Mouse (Mus musculus): ENCODE results near the gene Ippk. TPM values are rescaled to one million over a fixed set of nuclear protein-coding genes. Genes with fewer than 3 reads are reported as not detected.

Ippk gene
- polyA plus RNA-seq, 1 experiment from 2014 or later, result 5.9 TPM

DNA sequence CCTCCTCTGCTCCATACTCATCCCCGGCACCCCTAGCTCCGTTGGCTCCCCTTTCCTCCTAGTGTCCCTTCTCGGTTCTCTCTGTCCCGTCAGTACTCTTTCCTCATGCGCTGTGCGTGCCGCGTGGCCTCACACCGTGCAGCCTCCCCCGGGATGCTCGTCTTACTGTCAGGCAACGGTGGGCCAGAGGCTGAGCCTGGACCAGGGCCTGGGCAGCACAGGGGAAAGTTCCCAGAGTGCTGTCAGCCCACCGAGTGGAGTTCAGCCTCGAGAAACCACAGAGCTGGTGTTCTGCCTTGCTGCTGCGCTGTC, 513 bp downstream of the Ippk start:
- Histone ChIP-seq H3K27ac (ENCODE audit: low read depth) (peak overlapping the region; percentile 86), H3K9ac (replicated peaks) (peak overlapping the region; percentile 74), H3K4me3 (ENCODE audit: low read depth, low read length) (peak overlapping the region; percentile 89), H3K27me3 (ENCODE audit: insufficient read depth, low read length) (no peaks in the 10 kb centered on the region), H3K9me3 (ENCODE audit: low read length) (no peaks in the 10 kb centered on the region), H3K4me1 (ENCODE audit: insufficient read depth) (peaks cover 43% of the 10 kb centered on the region), H3K4me2 (ENCODE audit: low read depth, low read length) (peak overlapping the region; percentile 98), H3K36me3 (replicated peaks; ENCODE audit: insufficient read depth, low read length) (no peaks in the 10 kb centered on the region)
- DNase-seq (no peak), ATAC-seq (peak; percentile 45)
- TF ChIP-seq EP300 (IDR thresholded peaks at IDR 0.05; ENCODE audit: low read depth), result no peak
- TF ChIP-seq CTCF (IDR thresholded peaks at IDR 0.05; ENCODE audit: low read depth), result no peak
- under 1% methylated on average over 15 of the region's 15 CpGs for WGBS (ENCODE audit: insufficient replicate concordance)

DNA sequence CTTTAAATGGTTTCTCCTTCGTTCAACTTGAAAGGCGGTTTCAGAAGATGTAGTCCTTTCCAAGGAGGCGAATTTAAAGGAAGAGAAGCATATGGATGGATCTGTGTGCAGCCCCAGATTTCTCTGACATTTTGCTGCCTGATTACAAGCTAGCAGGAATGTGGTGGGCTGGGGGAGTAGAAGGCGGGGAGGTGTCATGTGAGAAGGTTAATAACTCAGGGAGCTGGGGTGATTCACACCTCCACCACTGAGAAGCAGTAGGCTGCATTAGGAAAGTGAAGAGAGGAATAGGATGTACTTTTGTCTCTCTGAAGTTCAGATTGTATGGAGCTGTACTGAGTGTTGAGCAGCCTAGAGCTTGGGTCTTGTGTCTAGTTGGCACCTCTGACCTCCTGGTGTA, 910 bp downstream of the Ippk start:
- ATAC-seq (no peak), DNase-seq (no peak)
- H3K4me2 ChIP-seq (ENCODE audit: low read depth, low read length), result peak overlapping the region; percentile 98
- no peaks in the 10 kb centered on the region for H3K27me3 ChIP-seq (ENCODE audit: insufficient read depth, low read length)
- no peaks in the 10 kb centered on the region for H3K36me3 ChIP-seq (replicated peaks; ENCODE audit: insufficient read depth, low read length)
- peaks cover 43% of the 10 kb centered on the region for H3K4me1 ChIP-seq (ENCODE audit: insufficient read depth)
- no peaks in the 10 kb centered on the region for H3K9me3 ChIP-seq (ENCODE audit: low read length)
- 25% methylated on average over 4 of the region's 4 CpGs for WGBS (ENCODE audit: insufficient replicate concordance)
- no peak overlapping the region for H3K27ac ChIP-seq (ENCODE audit: low read depth)
- H3K9ac ChIP-seq (replicated peaks), result peak overlapping the region; percentile 74
- H3K4me3 ChIP-seq (ENCODE audit: low read depth, low read length), result peak overlapping the region; percentile 89
- TF ChIP-seq CTCF (IDR thresholded peaks at IDR 0.05; ENCODE audit: low read depth), result no peak
- no peak for TF ChIP-seq EP300 (IDR thresholded peaks at IDR 0.05; ENCODE audit: low read depth)

DNA sequence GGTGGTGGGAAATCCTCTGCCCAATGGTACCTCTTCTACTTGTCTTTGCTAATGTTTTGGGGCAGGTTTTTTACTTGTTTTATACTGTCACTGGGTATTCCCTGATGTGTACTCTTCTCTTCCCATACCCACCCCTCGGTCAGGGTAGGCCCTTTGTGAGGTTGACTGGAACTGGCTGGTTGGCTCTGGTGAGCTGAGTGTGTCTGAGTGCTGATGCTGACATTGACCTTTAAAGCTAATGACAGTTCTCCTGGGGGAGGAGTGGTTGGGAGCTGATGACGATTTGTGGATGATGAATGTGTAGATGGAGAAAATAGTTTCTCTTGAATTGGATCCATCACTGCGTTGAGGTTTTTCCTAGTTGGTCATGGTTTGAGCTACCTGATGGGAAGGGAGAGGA, 5.7 kb downstream of the Ippk start:
- TF ChIP-seq CTCF (IDR thresholded peaks at IDR 0.05; ENCODE audit: low read depth) (no peak), EP300 (IDR thresholded peaks at IDR 0.05; ENCODE audit: low read depth) (no peak)
- ATAC-seq (no peak), DNase-seq (no peak)
- H3K4me3 ChIP-seq (ENCODE audit: low read depth, low read length), result no peak overlapping the region
- H3K9me3 ChIP-seq (ENCODE audit: low read length), result no peaks in the 10 kb centered on the region
- H3K27me3 ChIP-seq (ENCODE audit: insufficient read depth, low read length), result no peaks in the 10 kb centered on the region
- H3K36me3 ChIP-seq (replicated peaks; ENCODE audit: insufficient read depth, low read length), result no peaks in the 10 kb centered on the region
- H3K27ac ChIP-seq (ENCODE audit: low read depth), result no peak overlapping the region
- 75% methylated on average over 3 of the region's 3 CpGs for WGBS (ENCODE audit: insufficient replicate concordance)
- H3K9ac ChIP-seq (replicated peaks), result no peak overlapping the region
- peaks cover 33% of the 10 kb centered on the region for H3K4me1 ChIP-seq (ENCODE audit: insufficient read depth)
- no peak overlapping the region for H3K4me2 ChIP-seq (ENCODE audit: low read depth, low read length)

DNA sequence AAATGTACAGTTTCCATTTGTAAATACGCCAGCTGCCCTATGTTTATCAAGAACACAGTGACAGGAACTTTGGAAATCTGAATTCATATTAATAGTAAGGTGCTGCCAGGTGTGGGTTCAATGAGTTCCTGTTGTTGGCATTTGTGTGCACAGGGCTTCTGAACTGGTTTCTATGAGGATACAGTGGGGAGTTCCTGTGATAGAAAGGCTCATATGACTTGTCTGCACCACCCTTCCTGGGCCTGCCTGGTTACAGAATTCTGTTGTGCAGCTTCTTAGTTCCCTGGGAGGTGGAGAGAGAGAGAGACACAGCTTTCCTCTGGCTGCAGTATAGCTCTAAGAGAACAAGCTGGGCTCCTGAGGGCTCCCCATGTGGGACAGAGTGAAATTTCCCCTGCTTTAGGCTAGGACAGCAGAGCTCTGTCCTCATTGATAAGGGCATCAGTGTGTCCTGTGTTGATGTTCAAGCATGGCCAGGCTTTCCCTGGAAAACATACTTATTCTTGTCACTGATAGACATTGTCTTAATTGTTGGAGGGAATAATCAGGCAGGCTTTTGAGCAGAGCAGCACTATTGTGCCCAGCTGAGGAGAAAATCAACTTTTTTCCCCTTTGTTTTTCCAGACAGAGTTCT, 7.1 kb downstream of the Ippk start:
- H3K27ac ChIP-seq (ENCODE audit: low read depth), result no peak overlapping the region
- no peak for TF ChIP-seq CTCF (IDR thresholded peaks at IDR 0.05; ENCODE audit: low read depth)
- no peak for TF ChIP-seq EP300 (IDR thresholded peaks at IDR 0.05; ENCODE audit: low read depth)
- H3K4me1 ChIP-seq (ENCODE audit: insufficient read depth), result peaks cover 19% of the 10 kb centered on the region
- no peak for ATAC-seq
- H3K27me3 ChIP-seq (ENCODE audit: insufficient read depth, low read length), result no peaks in the 10 kb centered on the region
- no peak overlapping the region for H3K4me3 ChIP-seq (ENCODE audit: low read depth, low read length)
- no peak overlapping the region for H3K4me2 ChIP-seq (ENCODE audit: low read depth, low read length)
- DNase-seq, result no peak
- H3K9me3 ChIP-seq (ENCODE audit: low read length), result no peaks in the 10 kb centered on the region
- H3K9ac ChIP-seq (replicated peaks), result no peak overlapping the region
- 78% methylated on average over 1 of the region's 1 CpGs for WGBS (ENCODE audit: insufficient replicate concordance)
- 0 out of 2 replicates have a peak, but pooled peaks cover 7% of the 10 kb centered on the region for H3K36me3 ChIP-seq (replicated peaks; ENCODE audit: insufficient read depth, low read length)

DNA sequence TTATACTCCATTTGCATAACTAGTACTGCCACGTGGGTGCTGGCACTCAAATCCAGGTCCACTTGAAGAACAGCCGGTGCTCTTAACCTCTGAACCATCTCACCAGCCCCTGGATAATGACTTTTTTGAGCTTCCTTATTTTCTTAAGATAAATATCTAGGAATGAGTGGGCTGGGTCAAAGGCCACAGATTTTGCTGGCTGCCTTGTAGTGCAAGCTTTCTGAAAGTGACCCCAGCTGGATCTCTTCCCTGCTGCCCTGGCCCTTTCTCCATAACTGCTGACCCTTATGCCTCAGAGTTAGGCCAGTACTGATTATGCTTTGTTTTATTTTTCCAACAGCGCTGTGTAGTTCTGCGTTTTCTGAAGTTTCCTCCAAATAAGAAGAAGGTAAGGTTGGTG, 9.5 kb downstream of the Ippk start:
- ATAC-seq, result no peak
- H3K27ac ChIP-seq (ENCODE audit: low read depth), result no peak overlapping the region
- TF ChIP-seq CTCF (IDR thresholded peaks at IDR 0.05; ENCODE audit: low read depth) (no peak), EP300 (IDR thresholded peaks at IDR 0.05; ENCODE audit: low read depth) (no peak)

DNA sequence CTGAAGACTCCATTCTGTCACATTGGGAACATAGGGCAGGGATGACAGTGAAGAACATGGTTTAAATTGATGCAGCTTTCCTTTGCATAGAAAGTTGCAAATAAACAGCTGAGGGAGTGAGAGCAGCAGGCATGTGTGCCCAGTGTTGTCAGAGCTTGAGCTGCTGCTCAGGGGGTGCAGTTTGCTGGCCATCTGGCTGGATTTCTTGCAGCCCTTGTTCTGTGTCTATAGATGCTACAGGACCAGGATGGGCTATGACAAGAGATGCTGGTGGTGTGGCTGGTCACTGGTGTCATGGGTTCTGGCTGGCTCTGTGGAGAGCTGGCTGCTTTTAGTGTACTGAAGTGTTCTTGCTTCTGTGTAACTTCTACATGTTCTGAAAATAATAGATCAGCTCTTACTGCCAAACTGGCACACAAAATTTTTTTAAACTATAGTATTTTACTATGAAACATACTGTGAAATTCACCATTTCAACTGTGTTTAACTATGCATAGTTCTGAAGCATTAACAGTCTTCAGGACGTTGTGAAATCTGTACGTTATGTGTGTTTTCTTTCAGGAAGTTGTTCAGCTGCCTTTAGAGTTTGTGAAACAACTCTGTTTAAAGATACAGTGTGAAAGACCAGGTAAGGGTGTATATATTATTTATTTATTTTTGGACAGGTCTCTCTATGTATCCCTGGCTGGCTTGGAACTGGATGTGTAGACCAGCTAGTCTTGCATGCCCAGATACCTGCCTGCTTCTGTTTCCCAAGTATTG, 12.4 kb downstream of the Ippk start:
- H3K4me3 ChIP-seq (ENCODE audit: low read depth, low read length), result no peak overlapping the region
- H3K36me3 ChIP-seq (replicated peaks; ENCODE audit: insufficient read depth, low read length), result peaks cover 26% of the 10 kb centered on the region
- no peaks in the 10 kb centered on the region; the same call in 1 of the 2 replicates for H3K4me1 ChIP-seq (ENCODE audit: insufficient read depth)
- no peak overlapping the region for H3K4me2 ChIP-seq (ENCODE audit: low read depth, low read length)
- no peaks in the 10 kb centered on the region for H3K27me3 ChIP-seq (ENCODE audit: insufficient read depth, low read length)
- TF ChIP-seq EP300 (IDR thresholded peaks at IDR 0.05; ENCODE audit: low read depth), result no peak
- TF ChIP-seq CTCF (IDR thresholded peaks at IDR 0.05; ENCODE audit: low read depth), result no peak
- H3K9me3 ChIP-seq (ENCODE audit: low read length), result no peaks in the 10 kb centered on the region
- DNase-seq (no peak), ATAC-seq (no peak)
- H3K9ac ChIP-seq (replicated peaks), result no peak overlapping the region
- H3K27ac ChIP-seq (ENCODE audit: low read depth), result no peak overlapping the region
- WGBS (ENCODE audit: insufficient replicate concordance), result 64% methylated on average over 2 of the region's 2 CpGs

More for the DNA sequence above, 9.5 kb downstream of the Ippk start:
- no peak overlapping the region for H3K4me2 ChIP-seq (ENCODE audit: low read depth, low read length)
- H3K9ac ChIP-seq (replicated peaks), result no peak overlapping the region
- WGBS (ENCODE audit: insufficient replicate concordance), result 63% methylated on average over 4 of the region's 4 CpGs
- DNase-seq, result no peak
- H3K4me1 ChIP-seq (ENCODE audit: insufficient read depth), result peaks cover 7% of the 10 kb centered on the region
- H3K27me3 ChIP-seq (ENCODE audit: insufficient read depth, low read length), result no peaks in the 10 kb centered on the region
- peaks cover 11% of the 10 kb centered on the region; the same call in 1 of the 2 replicates for H3K36me3 ChIP-seq (replicated peaks; ENCODE audit: insufficient read depth, low read length)
- no peak overlapping the region for H3K4me3 ChIP-seq (ENCODE audit: low read depth, low read length)
- no peaks in the 10 kb centered on the region for H3K9me3 ChIP-seq (ENCODE audit: low read length)
